In the genomic region with DNA sequence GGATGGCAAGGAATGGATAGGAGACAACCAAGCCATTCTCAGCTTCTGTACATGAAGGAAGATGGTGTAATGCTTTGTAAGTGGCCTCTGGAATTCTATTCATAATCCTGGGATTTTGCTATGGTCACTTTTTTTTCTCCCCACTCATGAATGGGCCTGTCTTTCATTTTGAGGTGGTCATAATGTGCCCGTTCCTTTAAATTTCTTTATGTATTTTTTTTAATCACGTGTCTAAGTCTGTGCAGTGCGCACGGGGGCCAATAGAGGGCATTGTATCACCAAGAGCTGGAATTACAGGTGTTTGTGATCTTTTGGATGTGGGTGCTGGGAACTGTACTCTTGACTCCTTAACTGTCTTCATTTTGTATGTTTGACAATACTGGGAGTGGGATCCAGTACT, we compare ENCODE assay signal across 8 mouse cellular contexts. TPM values are rescaled to one million over a fixed set of nuclear protein-coding genes. Genes with fewer than 3 reads are reported as not detected.
A peak's percentile ranks its signal among the peaks of the same experiment; 100 is the strongest.
DNase-seq lines count a peak whose midpoint lies in the region; ATAC-seq and TF ChIP-seq lines count a peak whose summit lies in the region.

No protein-coding gene starts in this region.

- peaks cover 25% of the 10 kb centered on the region for H3K4me1 ChIP-seq in heart, embryonic 10.5 days
- peaks cover 19% of the 10 kb centered on the region for H3K4me1 ChIP-seq in kidney, embryonic 15.5 days
- no peaks in the 10 kb centered on the region for H3K4me1 ChIP-seq in lung, embryonic 14.5 days (ENCODE audit: insufficient read depth)

- TF ChIP-seq CTCF in lung, embryonic 14.5 days (IDR thresholded peaks at IDR 0.05; ENCODE audit: low read depth), result peak; percentile 59

- 0 out of 2 replicates have a peak, but pooled peaks have one; percentile 1 for ATAC-seq in kidney, embryonic 15.5 days (replicated peaks; ENCODE audit: low FRiP score)
- no peak for ATAC-seq in lung, embryonic 14.5 days (ENCODE audit: insufficient read depth)

- peak overlapping the region; percentile 84 for H3K4me3 ChIP-seq in heart, embryonic 10.5 days
- peak overlapping the region; percentile 85 for H3K4me3 ChIP-seq in kidney, embryonic 15.5 days (replicated peaks)
- H3K4me3 ChIP-seq in lung, embryonic 14.5 days (ENCODE audit: low read depth, low read length), result peak overlapping the region; percentile 73

- peak overlapping the region; percentile 66 for H3K9ac ChIP-seq in kidney, embryonic 15.5 days
- H3K9ac ChIP-seq in lung, embryonic 14.5 days, result peak overlapping the region; percentile 38

- peak overlapping the region; percentile 79 for H3K4me2 ChIP-seq in kidney, embryonic 15.5 days
- H3K4me2 ChIP-seq in lung, embryonic 14.5 days, result peak overlapping the region; percentile 60

- intact Hi-C loops in gastrocnemius, postnatal 14 days (cut with DNase I; ENCODE audit: low total_unique reads), result no loop called here

- DNase-seq in gastrocnemius, adult 18-20 months (ENCODE audit: low spot score), result peak; percentile 18
- no peak for DNase-seq in gastrocnemius, postnatal 14 days
- peak; percentile 45 for DNase-seq in MN1 (ENCODE audit: low spot score)
- peak; percentile 49 to 75 for DNase-seq in cerebellum, postnatal 14 days
- DNase-seq in heart, embryonic 10.5 days (ENCODE audit: low spot score), result no peak
- DNase-seq in lung, embryonic 14.5 days, result peak; percentile 70
- DNase-seq in retina, postnatal 1 day, result peak; percentile 48

- no peaks in the 10 kb centered on the region for H3K27me3 ChIP-seq in heart, embryonic 10.5 days (ENCODE audit: insufficient read depth, poor library complexity, severe bottlenecking)
- H3K27me3 ChIP-seq in kidney, embryonic 15.5 days, result no peaks in the 10 kb centered on the region
- no peaks in the 10 kb centered on the region for H3K27me3 ChIP-seq in lung, embryonic 14.5 days (ENCODE audit: insufficient read depth, low read length)

- 7% methylated on average over 4 of the region's 4 CpGs for WGBS in heart, embryonic 10.5 days
- WGBS in kidney, embryonic 15.5 days, result 8% methylated on average over 4 of the region's 4 CpGs
- WGBS in lung, embryonic 14.5 days, result 3% methylated on average over 4 of the region's 4 CpGs

- peak overlapping the region; percentile 91 for H3K27ac ChIP-seq in heart, embryonic 10.5 days
- H3K27ac ChIP-seq in kidney, embryonic 15.5 days, result peak overlapping the region; percentile 92
- peak overlapping the region; percentile 86 for H3K27ac ChIP-seq in lung, embryonic 14.5 days (ENCODE audit: low read depth)

- no peaks in the 10 kb centered on the region for H3K9me3 ChIP-seq in heart, embryonic 10.5 days
- no peaks in the 10 kb centered on the region for H3K9me3 ChIP-seq in kidney, embryonic 15.5 days (replicated peaks)
- H3K9me3 ChIP-seq in lung, embryonic 14.5 days (ENCODE audit: low read depth, low read length), result no peaks in the 10 kb centered on the region

- H3K36me3 ChIP-seq in heart, embryonic 10.5 days, result peaks cover 42% of the 10 kb centered on the region
- H3K36me3 ChIP-seq in kidney, embryonic 15.5 days, result peaks cover 32% of the 10 kb centered on the region
- H3K36me3 ChIP-seq in lung, embryonic 14.5 days (ENCODE audit: insufficient read depth), result peaks cover 18% of the 10 kb centered on the region

RNA-seq across cellular contexts. Expression of a gene that starts 0.7 kb away (rescaled TPM):
- under 1 TPM; 0.76 to 0.80 TPM for total RNA-seq in gastrocnemius, adult 18-20 months (2021)
- 1 to 10 TPM; 2.1 to 2.4 TPM for total RNA-seq in gastrocnemius, postnatal 14 days (2021)
- 28.1 and 28.8 TPM in 2 replicates for polyA plus RNA-seq in heart, embryonic 10.5 days (2016; fragmentation: Nextera tagmentation; extraction: Ambion mirVana)
- polyA plus RNA-seq in kidney, embryonic 15.5 days (2015; fragmentation: Nextera tagmentation; extraction: Ambion mirVana), result 36.3 and 36.8 TPM in 2 replicates
- polyA plus RNA-seq in lung, embryonic 14.5 days (2014; fragmentation: Nextera tagmentation; extraction: Ambion mirVana), result 32.0 and 33.8 TPM in 2 replicates

RNA-seq across cellular contexts. Expression of a gene that starts 0.9 kb away (rescaled TPM):
- total RNA-seq in gastrocnemius, adult 18-20 months (2021), result 10 to 100 TPM; 11.8 to 15.6 TPM
- 10 to 100 TPM; 10.1 to 10.5 TPM for total RNA-seq in gastrocnemius, postnatal 14 days (2021)
- polyA plus RNA-seq in heart, embryonic 10.5 days (2016; fragmentation: Nextera tagmentation; extraction: Ambion mirVana), result 22.2 and 27.4 TPM in 2 replicates
- polyA plus RNA-seq in kidney, embryonic 15.5 days (2015; fragmentation: Nextera tagmentation; extraction: Ambion mirVana), result 31.5 and 35.8 TPM in 2 replicates
- 25.6 and 28.1 TPM in 2 replicates for polyA plus RNA-seq in lung, embryonic 14.5 days (2014; fragmentation: Nextera tagmentation; extraction: Ambion mirVana)

RNA-seq across cellular contexts. Expression of a gene that starts 30.6 kb away (rescaled TPM):
- total RNA-seq in gastrocnemius, adult 18-20 months (2021), result 10 to 100 TPM; 57.4 to 66.1 TPM
- total RNA-seq in gastrocnemius, postnatal 14 days (2021), result 10 to 100 TPM; 26.0 to 37.2 TPM
- 12.8 and 17.0 TPM in 2 replicates for polyA plus RNA-seq in heart, embryonic 10.5 days (2016; fragmentation: Nextera tagmentation; extraction: Ambion mirVana)
- 16.2 and 19.3 TPM in 2 replicates for polyA plus RNA-seq in kidney, embryonic 15.5 days (2015; fragmentation: Nextera tagmentation; extraction: Ambion mirVana)
- polyA plus RNA-seq in lung, embryonic 14.5 days (2014; fragmentation: Nextera tagmentation; extraction: Ambion mirVana), result 35.1 and 39.2 TPM in 2 replicates

RNA-seq across cellular contexts. Expression of a gene that starts 39.1 kb away (rescaled TPM):
- 10 to 100 TPM; 12.3 to 13.2 TPM for total RNA-seq in gastrocnemius, adult 18-20 months (2021)
- total RNA-seq in gastrocnemius, postnatal 14 days (2021), result 10 to 100 TPM; 17.9 to 18.4 TPM
- 7.3 and 10.9 TPM in 2 replicates for polyA plus RNA-seq in heart, embryonic 10.5 days (2016; fragmentation: Nextera tagmentation; extraction: Ambion mirVana)
- polyA plus RNA-seq in kidney, embryonic 15.5 days (2015; fragmentation: Nextera tagmentation; extraction: Ambion mirVana), result 13.9 and 14.4 TPM in 2 replicates
- 15.2 and 15.3 TPM in 2 replicates for polyA plus RNA-seq in lung, embryonic 14.5 days (2014; fragmentation: Nextera tagmentation; extraction: Ambion mirVana)

Comparison
In these comparisons a context has a peak if more than half of its experiments do, and no peak if none do; other contexts are left out.
1. DNase-seq: peak in gastrocnemius, adult 18-20 months (single experiment), MN1 (single experiment), cerebellum, postnatal 14 days (2 of 2), lung, embryonic 14.5 days (single experiment) and retina, postnatal 1 day (single experiment); none in gastrocnemius, postnatal 14 days (single experiment) and heart, embryonic 10.5 days (single experiment).
2. Peak in every context shown above with its lines, with median percentiles within 50 percentile points of each other: H3K27ac ChIP-seq and H3K4me3 ChIP-seq.